Mouse (Mus musculus): ENCODE results near the gene Slc9a7.

The Slc9a7 gene

GRCm38 (mm10) chrX:20291282-20292039 is at the start of gene Slc9a7:
Gene Slc9a7 (minus strand): TSS chrX:20291807.
- peak; percentile 75 for DNase-seq

GRCm38 (mm10) chrX:20335722-20336121 is 44.1 kb upstream of the Slc9a7 start:
- peak; percentile 12 for DNase-seq

- peak; percentile 11 for DNase-seq
These were observed 41.1 kb upstream of the Slc9a7 start for GRCm38 (mm10) chrX:20332756-20333155.

GRCm38 (mm10) chrX:20307215-20307614 is 15.6 kb upstream of the Slc9a7 start:
- DNase-seq: no peak

GRCm38 (mm10) chrX:20305941-20306340 is 14.3 kb upstream of the Slc9a7 start:
- DNase-seq: no peak

GRCm38 (mm10) chrX:20303280-20303679 is 11.7 kb upstream of the Slc9a7 start:
- DNase-seq: no peak

- DNase-seq: no peak
These were observed 422 bp upstream of the Slc9a7 start for GRCm38 (mm10) chrX:20292040-20292417.

- no peak for DNase-seq
These were observed 892 bp downstream of the Slc9a7 start for GRCm38 (mm10) chrX:20290715-20291114.

- DNase-seq: no peak
These were observed 2.9 kb downstream of the Slc9a7 start for GRCm38 (mm10) chrX:20288674-20289073.

- DNase-seq: no peak
These were observed 5.4 kb downstream of the Slc9a7 start for GRCm38 (mm10) chrX:20286254-20286653.

- DNase-seq: no peak
These were observed 12.2 kb downstream of the Slc9a7 start for GRCm38 (mm10) chrX:20279424-20279823.

- DNase-seq: no peak
These were observed 17.8 kb downstream of the Slc9a7 start for GRCm38 (mm10) chrX:20273854-20274253.

- DNase-seq: no peak
These were observed 19.6 kb downstream of the Slc9a7 start for GRCm38 (mm10) chrX:20271980-20272379.

GRCm38 (mm10) chrX:20269980-20270379 is 21.6 kb downstream of the Slc9a7 start:
- no peak for DNase-seq

GRCm38 (mm10) chrX:20264370-20264769 is 27.2 kb downstream of the Slc9a7 start:
- DNase-seq: no peak

GRCm38 (mm10) chrX:20228102-20228501 is 63.5 kb downstream of the Slc9a7 start:
- no peak for DNase-seq

- DNase-seq: no peak
These were observed 70.1 kb downstream of the Slc9a7 start for GRCm38 (mm10) chrX:20221486-20221885.

- no peak for DNase-seq
These were observed 106.0 kb downstream of the Slc9a7 start for GRCm38 (mm10) chrX:20185616-20186015.

- no peak for DNase-seq
These were observed 114.8 kb downstream of the Slc9a7 start for GRCm38 (mm10) chrX:20176792-20177191.

- DNase-seq: no peak
These were observed 123.2 kb downstream of the Slc9a7 start for GRCm38 (mm10) chrX:20168430-20168829.

GRCm38 (mm10) chrX:20164984-20165383 is 126.6 kb downstream of the Slc9a7 start:
- no peak for DNase-seq

- peak; percentile 15 for DNase-seq
These were observed 129.3 kb downstream of the Slc9a7 start for GRCm38 (mm10) chrX:20162322-20162711.

- no peak for DNase-seq
These were observed 129.8 kb downstream of the Slc9a7 start for GRCm38 (mm10) chrX:20161687-20162321.

- no peak for DNase-seq
These were observed 131.3 kb downstream of the Slc9a7 start for GRCm38 (mm10) chrX:20160301-20160700.

- peak; percentile 2 for DNase-seq
These were observed 134.1 kb downstream of the Slc9a7 start for GRCm38 (mm10) chrX:20157519-20157918.

Measured in right cerebral cortex, adult 18-20 months (tissue).